Mouse (Mus musculus) thymus, adult 2 months (tissue): ENCODE measurements around the gene Txnrd2. TPM values are rescaled to one million over a fixed set of nuclear protein-coding genes. Genes with fewer than 3 reads are reported as not detected.

Source experiments
- DNase-seq: peaks from one replicate; pipeline ENCODE4 v3.0.0; 2021
- H3K27ac ChIP-seq: fragments of 200-500 bp; 2 replicates; pipeline ENCODE4 v1.5.1; 2012; ENCODE audit warnings: low read length, control low read depth; ENCODE audit not compliant: control insufficient read depth, insufficient read depth
- H3K27me3 ChIP-seq: fragments of 200-500 bp; 2 replicates; pipeline ENCODE4 v1.6.1; 2012; ENCODE audit warnings: mild to moderate bottlenecking, low read length, moderate library complexity, mixed read lengths; ENCODE audit not compliant: control insufficient read depth, insufficient read depth
- H3K36me3 ChIP-seq: fragments of 200-500 bp; 2 replicates; pipeline ENCODE4 v1.6.1; 2012; ENCODE audit warnings: mild to moderate bottlenecking, low read length, moderate library complexity; ENCODE audit not compliant: control insufficient read depth, insufficient read depth
- H3K4me1 ChIP-seq: fragments of 200-500 bp; replicated peaks from 2 replicates; pipeline ENCODE4 v1.6.1; 2012; ENCODE audit warnings: low read length; ENCODE audit not compliant: control insufficient read depth, insufficient read depth
- H3K4me3 ChIP-seq: fragments of 200-500 bp; 2 replicates; pipeline ENCODE4 v1.5.1; 2012; ENCODE audit warnings: mild to moderate bottlenecking, low read length, control low read depth, moderate library complexity; ENCODE audit not compliant: control insufficient read depth, insufficient read depth
- CTCF ChIP-seq: fragments of 200-500 bp; IDR thresholded peaks from 2 replicates; pipeline ENCODE4 v1.5.1; 2012; ENCODE audit warnings: mild to moderate bottlenecking, control low read depth, low read length, moderate library complexity, borderline replicate concordance; ENCODE audit not compliant: control insufficient read depth, poor library complexity, insufficient read depth; ENCODE audit errors: extremely low read depth
- POLR2A ChIP-seq: fragments of 200-500 bp; IDR thresholded peaks from 2 replicates; pipeline ENCODE4 v1.6.1; 2012; ENCODE audit warnings: mild to moderate bottlenecking, low read length, control low read depth, moderate library complexity; ENCODE audit not compliant: control insufficient read depth, poor library complexity, insufficient read depth; ENCODE audit errors: extremely low read depth
- WGBS: fragments of 180-500 bp; shearing (Covaris S2); methylation state at CpG from one replicate; pipeline ENCODE4 v1.1.7; 2018; 5-methylcytosine and 5-hydroxymethylcytosine counted together
- polyA plus RNA-seq: library from polyadenylated mRNA; depleted of rRNA; stranded (reverse); fragments of >200 nt; gene quantifications from 2 replicates; pipeline ENCODE4 v1.2.3, GENCODE M21; 2012

The Txnrd2 gene
- polyA plus RNA-seq, 1 experiment, result 10.6 TPM

GRCm38 (mm10) chr16:18393595-18393994 is 32.6 kb upstream of the Txnrd2 start:
- no peak for DNase-seq
- WGBS, result 60% methylated on average over 5 of the region's 5 CpGs
- Histone ChIP-seq H3K27ac (no peak overlapping the region), H3K4me3 (no peak overlapping the region), H3K4me1 (peaks cover 29% of the 10 kb centered on the region), H3K36me3 (peaks cover 6% of the 10 kb centered on the region; the same call in 1 of the 2 replicates), H3K27me3 (no peaks in the 10 kb centered on the region)
- TF ChIP-seq POLR2A (no peak), CTCF (no peak)

DNA sequence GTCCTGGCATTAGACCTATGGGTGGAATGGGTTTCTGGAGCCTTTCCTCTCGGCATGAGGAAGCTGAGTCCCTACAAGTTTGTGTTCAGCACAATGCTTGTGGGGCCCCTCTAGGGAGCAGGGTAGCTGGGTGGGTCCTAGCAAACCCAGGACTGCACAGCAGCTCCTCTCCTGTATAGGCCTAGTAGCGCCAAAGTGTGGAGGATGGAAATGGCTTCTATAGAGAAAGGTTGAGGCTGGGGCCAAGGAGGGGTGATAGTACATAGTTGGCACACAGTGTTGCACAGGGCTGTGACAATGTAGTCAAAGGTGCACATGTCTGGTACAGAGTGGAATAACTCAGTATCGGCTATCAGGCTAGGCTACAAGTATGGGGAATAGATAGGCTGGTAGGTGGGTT is 32.1 kb upstream of the Txnrd2 start:
- no peak overlapping the region for H3K4me3 ChIP-seq
- peaks cover 6% of the 10 kb centered on the region; the same call in 1 of the 2 replicates for H3K36me3 ChIP-seq
- no peak for DNase-seq
- 94% methylated on average over 3 of the region's 3 CpGs for WGBS
- no peak overlapping the region for H3K27ac ChIP-seq
- H3K4me1 ChIP-seq, result peaks cover 25% of the 10 kb centered on the region
- no peak for TF ChIP-seq POLR2A
- TF ChIP-seq CTCF, result no peak
- no peaks in the 10 kb centered on the region for H3K27me3 ChIP-seq

GRCm38 (mm10) chr16:18394777-18395619 is 31.2 kb upstream of the Txnrd2 start:
- no peak for TF ChIP-seq CTCF
- TF ChIP-seq POLR2A, result no peak
- Histone ChIP-seq H3K4me3 (no peak overlapping the region), H3K4me1 (peaks cover 16% of the 10 kb centered on the region), H3K36me3 (peaks cover 6% of the 10 kb centered on the region; the same call in 1 of the 2 replicates), H3K27ac (no peak overlapping the region), H3K27me3 (no peaks in the 10 kb centered on the region)
- DNase-seq, result no peak
- WGBS, result 96% methylated on average over 11 of the region's 11 CpGs

DNA sequence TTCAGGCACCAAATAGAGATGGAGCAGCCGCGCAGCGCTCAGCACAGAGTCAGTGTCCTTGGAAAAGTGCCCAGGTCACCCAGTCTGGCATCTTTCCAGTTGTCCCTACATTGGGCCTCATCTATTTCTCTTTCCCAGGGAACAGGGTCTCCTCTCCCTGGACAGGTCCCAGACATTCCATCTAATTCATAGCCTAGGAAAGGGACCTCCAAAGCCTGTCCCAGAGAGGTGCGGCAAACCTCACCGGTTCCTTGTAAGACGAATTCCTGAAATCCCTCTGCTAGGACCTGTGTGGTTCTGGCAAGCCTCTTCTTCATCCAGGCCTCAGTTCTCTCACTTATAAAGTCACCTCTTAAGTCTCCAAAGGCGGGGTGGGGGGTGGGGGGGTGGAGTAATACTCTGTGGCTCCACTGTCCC is 30.6 kb upstream of the Txnrd2 start:
- H3K4me1 ChIP-seq, result peaks cover 11% of the 10 kb centered on the region
- no peak for TF ChIP-seq CTCF
- H3K4me3 ChIP-seq, result no peak overlapping the region
- no peak for DNase-seq
- H3K36me3 ChIP-seq, result peaks cover 6% of the 10 kb centered on the region; the same call in 1 of the 2 replicates
- H3K27me3 ChIP-seq, result no peaks in the 10 kb centered on the region
- no peak overlapping the region for H3K27ac ChIP-seq
- 92% methylated on average over 6 of the region's 7 CpGs for WGBS

GRCm38 (mm10) chr16:18396201-18396600 is 30.0 kb upstream of the Txnrd2 start:
- H3K36me3 ChIP-seq, result peaks cover 6% of the 10 kb centered on the region; the same call in 1 of the 2 replicates
- H3K4me1 ChIP-seq, result peaks cover 11% of the 10 kb centered on the region
- no peak for DNase-seq
- 97% methylated on average over 2 of the region's 2 CpGs for WGBS
- no peak overlapping the region for H3K27ac ChIP-seq
- no peaks in the 10 kb centered on the region for H3K27me3 ChIP-seq
- no peak overlapping the region for H3K4me3 ChIP-seq
- TF ChIP-seq POLR2A (no peak), CTCF (no peak)

- no peaks in the 10 kb centered on the region for H3K27me3 ChIP-seq
- no peak for DNase-seq
- TF ChIP-seq CTCF (no peak), POLR2A (no peak)
- 97% methylated on average over 27 of the region's 27 CpGs for WGBS
- no peak overlapping the region for H3K27ac ChIP-seq
- H3K36me3 ChIP-seq, result peaks cover 6% of the 10 kb centered on the region; the same call in 1 of the 2 replicates
- no peak overlapping the region for H3K4me3 ChIP-seq
- peaks cover 11% of the 10 kb centered on the region for H3K4me1 ChIP-seq
Observed at GRCm38 (mm10) chr16:18396791-18397621, 29.2 kb upstream of the Txnrd2 start.

GRCm38 (mm10) chr16:18400028-18400427 is 26.2 kb upstream of the Txnrd2 start:
- TF ChIP-seq POLR2A (no peak), CTCF (no peak)
- H3K27ac ChIP-seq, result no peak overlapping the region
- H3K4me1 ChIP-seq, result no peaks in the 10 kb centered on the region
- 90% methylated on average over 9 of the region's 9 CpGs for WGBS
- no peaks in the 10 kb centered on the region for H3K27me3 ChIP-seq
- DNase-seq, result no peak
- H3K36me3 ChIP-seq, result peaks cover 6% of the 10 kb centered on the region; the same call in 1 of the 2 replicates
- H3K4me3 ChIP-seq, result no peak overlapping the region
